Mouse (Mus musculus): ENCODE data around the gene Pak6. TPM values are rescaled to one million over a fixed set of nuclear protein-coding genes. Genes with fewer than 3 reads are reported as not detected.

Pak6 gene
- polyA plus RNA-seq (2016; fragmentation: Nextera tagmentation; extraction: Ambion mirVana), result 0.45 and 0.72 TPM in 2 replicates

DNA sequence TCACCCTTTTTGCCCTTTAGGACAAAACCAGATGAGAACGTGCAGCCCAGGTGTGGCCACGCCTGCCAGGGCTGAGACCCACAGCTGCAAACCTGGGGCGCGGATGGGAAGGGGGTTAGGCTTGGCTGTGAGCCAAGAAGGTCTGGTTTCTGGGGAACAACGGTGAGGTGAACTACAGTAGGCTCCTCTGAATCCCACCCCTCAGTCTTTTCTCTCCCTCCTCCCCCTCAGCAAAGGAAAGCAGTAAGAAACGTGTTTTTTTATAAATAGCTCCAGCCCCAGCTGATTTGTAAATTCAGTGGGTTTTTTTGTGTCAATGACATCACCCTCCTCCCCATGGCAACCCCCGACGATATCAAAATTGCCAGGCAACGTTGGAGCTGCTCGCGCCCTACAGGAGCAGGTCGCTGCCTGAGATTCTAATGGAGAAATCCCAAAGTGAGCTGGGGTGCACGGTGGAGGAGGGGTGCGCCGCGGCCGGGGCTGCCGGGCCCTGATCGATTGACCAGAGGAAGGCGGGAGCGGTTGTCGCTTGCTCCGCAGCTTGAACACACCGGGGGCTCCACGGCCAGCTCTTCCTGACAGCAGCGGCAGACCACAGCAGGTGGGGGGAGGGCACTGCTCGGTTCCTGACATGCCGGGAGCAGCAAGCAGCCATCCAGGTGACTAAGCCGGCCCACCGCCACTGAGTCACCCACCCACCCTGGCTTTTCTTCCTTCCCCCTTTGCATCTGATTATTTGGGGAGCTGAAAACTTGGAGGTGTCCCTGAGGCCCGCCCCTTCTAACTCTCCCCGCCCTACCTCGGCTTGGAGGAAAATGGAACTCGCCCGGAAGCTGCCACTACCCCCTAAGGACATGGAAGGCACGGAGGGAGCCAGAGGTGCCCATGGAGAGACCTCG is at the start of gene Pak6:
Gene Pak6, plus strand, starts transcription at position 402 of the 902 bp plus-strand sequence.
- DNase-seq (ENCODE audit: low spot score), result peak; percentile 47
- Histone ChIP-seq H3K36me3 (replicated peaks) (no peaks in the 10 kb centered on the region), H3K9me3 (no peaks in the 10 kb centered on the region), H3K27me3 (replicated peaks; ENCODE audit: low read depth, poor library complexity, severe bottlenecking) (peaks cover 64% of the 10 kb centered on the region), H3K27ac (replicated peaks) (peak within 1 kb of the TSS; percentile 67), H3K4me1 (peaks cover 52% of the 10 kb centered on the region), H3K4me3 (peak within 1 kb of the TSS; percentile 60)
- 2% methylated on average over 37 of the region's 37 CpGs for WGBS

DNA sequence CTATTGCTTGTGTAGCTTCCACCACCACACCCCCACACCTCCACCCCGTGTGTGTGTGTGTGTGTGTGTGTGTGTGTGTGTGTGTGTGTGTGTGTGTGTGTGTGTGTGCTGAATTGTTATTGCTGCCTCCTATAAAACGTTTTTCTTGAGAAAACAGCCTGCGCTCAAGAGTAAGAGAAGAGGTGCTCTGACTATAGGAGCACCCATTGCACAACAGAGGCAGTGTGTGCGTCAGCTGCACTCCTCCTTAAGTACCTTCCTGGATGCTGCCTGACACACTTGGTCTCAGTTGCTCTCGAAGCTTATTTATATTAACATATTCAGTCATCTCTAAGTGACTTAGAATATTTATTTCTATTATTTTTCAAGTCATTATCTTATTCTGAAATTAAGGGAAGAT is 45.1 kb upstream of the Pak6 start:
- 92% methylated on average over 5 of the region's 5 CpGs for WGBS
- no peak overlapping the region for H3K27ac ChIP-seq (replicated peaks)
- no peak overlapping the region for H3K4me3 ChIP-seq
- DNase-seq (ENCODE audit: low spot score), result no peak
- H3K4me1 ChIP-seq, result no peaks in the 10 kb centered on the region
- no peaks in the 10 kb centered on the region for H3K27me3 ChIP-seq (replicated peaks; ENCODE audit: low read depth, poor library complexity, severe bottlenecking)
- H3K36me3 ChIP-seq (replicated peaks), result peaks cover 100% of the 10 kb centered on the region
- no peaks in the 10 kb centered on the region for H3K9me3 ChIP-seq

DNA sequence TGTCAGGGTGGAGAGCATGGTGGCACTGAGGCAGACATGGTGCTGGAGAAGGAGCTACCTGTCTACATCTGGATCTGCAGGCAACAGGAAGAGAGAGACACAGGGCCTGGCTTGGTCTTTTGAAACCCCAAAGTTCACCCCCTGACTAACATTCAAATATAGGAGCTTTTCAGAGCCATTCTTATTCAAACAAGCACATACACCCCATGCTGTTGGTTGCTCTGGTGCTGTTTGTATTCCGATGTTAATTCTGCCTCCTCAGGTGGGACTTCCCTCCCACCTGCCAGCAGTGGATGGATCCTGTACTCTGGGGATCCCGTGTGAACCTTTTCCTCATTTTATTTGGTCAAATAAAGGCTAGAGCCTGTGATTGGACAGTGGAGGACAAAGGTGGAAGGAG is 43.0 kb upstream of the Pak6 start:
- Histone ChIP-seq H3K4me3 (no peak overlapping the region), H3K4me1 (no peaks in the 10 kb centered on the region), H3K9me3 (no peaks in the 10 kb centered on the region), H3K27me3 (replicated peaks; ENCODE audit: low read depth, poor library complexity, severe bottlenecking) (no peaks in the 10 kb centered on the region), H3K36me3 (replicated peaks) (peaks cover 99% of the 10 kb centered on the region), H3K27ac (replicated peaks) (no peak overlapping the region)
- 78% methylated on average over 2 of the region's 2 CpGs for WGBS
- DNase-seq (ENCODE audit: low spot score), result no peak

DNA sequence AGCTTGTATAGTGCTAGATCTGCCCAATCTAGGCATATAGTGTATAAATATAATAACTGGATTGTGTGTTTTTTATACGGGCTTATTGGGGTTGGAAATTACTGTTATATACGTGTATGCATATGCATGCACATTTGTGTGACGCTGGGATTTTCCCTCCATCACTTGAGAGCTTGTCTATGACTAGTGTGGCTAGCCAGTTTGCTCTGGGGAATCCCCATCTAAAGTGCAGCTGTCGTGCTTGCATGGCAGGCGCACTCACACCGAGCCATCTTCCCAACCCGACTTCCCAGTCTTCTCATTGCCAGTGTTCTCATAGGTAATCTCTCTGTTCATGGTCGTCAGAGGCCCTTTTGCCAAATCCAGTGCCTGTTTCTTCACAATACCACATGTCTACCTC is 42.5 kb upstream of the Pak6 start:
- Histone ChIP-seq H3K4me1 (no peaks in the 10 kb centered on the region), H3K36me3 (replicated peaks) (peaks cover 99% of the 10 kb centered on the region), H3K9me3 (no peaks in the 10 kb centered on the region), H3K27ac (replicated peaks) (no peak overlapping the region), H3K27me3 (replicated peaks; ENCODE audit: low read depth, poor library complexity, severe bottlenecking) (no peaks in the 10 kb centered on the region), H3K4me3 (no peak overlapping the region)
- 91% methylated on average over 8 of the region's 8 CpGs for WGBS
- no peak for DNase-seq (ENCODE audit: low spot score)

DNA sequence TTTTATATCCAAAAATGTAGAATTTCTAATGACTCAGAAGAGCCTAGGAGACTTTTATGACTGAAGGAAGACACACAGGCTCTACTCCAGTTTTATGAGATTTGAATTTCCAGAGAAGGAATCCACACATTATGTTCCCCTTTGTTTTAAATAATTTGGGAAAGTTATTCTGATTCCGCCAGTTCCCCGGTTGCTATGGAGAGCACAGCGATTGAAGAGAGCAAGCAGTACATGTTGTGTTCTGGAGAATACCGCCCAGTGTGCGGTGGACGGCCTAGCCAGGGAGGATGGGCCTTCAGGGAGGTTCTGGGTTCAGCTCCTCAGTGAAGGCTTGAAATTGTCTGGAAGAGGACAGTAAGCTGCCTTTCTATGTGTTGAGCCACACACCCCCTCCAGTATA is 33.8 kb upstream of the Pak6 start:
- Histone ChIP-seq H3K27me3 (replicated peaks; ENCODE audit: low read depth, poor library complexity, severe bottlenecking) (no peaks in the 10 kb centered on the region), H3K9me3 (no peaks in the 10 kb centered on the region), H3K4me3 (no peak overlapping the region), H3K36me3 (replicated peaks) (peaks cover 99% of the 10 kb centered on the region), H3K4me1 (no peaks in the 10 kb centered on the region), H3K27ac (replicated peaks) (no peak overlapping the region)
- 95% methylated on average over 6 of the region's 6 CpGs for WGBS
- DNase-seq (ENCODE audit: low spot score), result no peak

DNA sequence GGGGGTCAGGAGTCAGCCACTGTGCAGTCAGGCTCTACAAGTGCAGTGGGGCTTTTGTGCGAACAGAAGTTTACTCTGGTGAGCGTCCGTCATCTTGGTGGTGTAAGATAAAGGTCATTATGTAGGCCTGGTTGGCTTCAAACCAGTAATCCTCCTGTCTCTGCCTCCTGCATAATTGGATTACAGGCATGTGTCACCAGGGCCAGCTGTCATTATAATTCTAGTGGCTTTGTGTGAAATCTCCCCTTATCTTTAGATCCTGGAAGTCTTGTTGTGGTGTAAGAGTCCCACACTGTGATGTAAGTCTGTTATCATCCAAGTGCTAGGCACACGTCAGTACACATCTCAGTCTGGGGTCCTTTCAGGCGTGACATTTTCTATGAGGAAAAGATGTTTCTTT is 29.7 kb upstream of the Pak6 start:
- H3K4me3 ChIP-seq, result no peak overlapping the region
- H3K9me3 ChIP-seq, result no peaks in the 10 kb centered on the region
- 82% methylated on average over 5 of the region's 5 CpGs for WGBS
- H3K27ac ChIP-seq (replicated peaks), result no peak overlapping the region
- H3K4me1 ChIP-seq, result no peaks in the 10 kb centered on the region
- H3K36me3 ChIP-seq (replicated peaks), result peaks cover 100% of the 10 kb centered on the region
- no peak for DNase-seq (ENCODE audit: low spot score)
- no peaks in the 10 kb centered on the region for H3K27me3 ChIP-seq (replicated peaks; ENCODE audit: low read depth, poor library complexity, severe bottlenecking)

DNA sequence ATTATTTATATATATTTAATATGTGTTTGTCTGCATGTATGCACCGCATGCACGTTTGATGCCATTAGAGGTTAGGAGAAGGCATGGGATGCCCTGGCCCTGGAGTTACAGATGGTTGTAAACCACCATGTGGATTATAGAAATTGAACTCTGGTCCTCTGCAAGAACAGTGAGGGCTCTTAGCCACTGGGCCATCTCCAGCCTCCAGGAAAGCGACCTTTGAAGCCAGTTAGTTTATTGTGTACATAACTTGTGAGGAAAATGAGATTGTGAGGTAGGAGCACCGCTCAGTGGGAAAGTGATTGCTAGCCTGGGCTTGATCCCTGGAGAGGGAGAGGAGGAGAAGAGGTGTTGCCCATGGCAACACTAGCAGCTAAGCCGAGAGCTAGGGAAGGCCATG is 25.8 kb upstream of the Pak6 start:
- Histone ChIP-seq H3K27me3 (replicated peaks; ENCODE audit: low read depth, poor library complexity, severe bottlenecking) (no peaks in the 10 kb centered on the region), H3K36me3 (replicated peaks) (peaks cover 100% of the 10 kb centered on the region), H3K4me3 (no peak overlapping the region), H3K27ac (replicated peaks) (no peak overlapping the region), H3K9me3 (no peaks in the 10 kb centered on the region), H3K4me1 (no peaks in the 10 kb centered on the region)
- no peak for DNase-seq (ENCODE audit: low spot score)
- WGBS, result 85% methylated on average over 5 of the region's 5 CpGs

DNA sequence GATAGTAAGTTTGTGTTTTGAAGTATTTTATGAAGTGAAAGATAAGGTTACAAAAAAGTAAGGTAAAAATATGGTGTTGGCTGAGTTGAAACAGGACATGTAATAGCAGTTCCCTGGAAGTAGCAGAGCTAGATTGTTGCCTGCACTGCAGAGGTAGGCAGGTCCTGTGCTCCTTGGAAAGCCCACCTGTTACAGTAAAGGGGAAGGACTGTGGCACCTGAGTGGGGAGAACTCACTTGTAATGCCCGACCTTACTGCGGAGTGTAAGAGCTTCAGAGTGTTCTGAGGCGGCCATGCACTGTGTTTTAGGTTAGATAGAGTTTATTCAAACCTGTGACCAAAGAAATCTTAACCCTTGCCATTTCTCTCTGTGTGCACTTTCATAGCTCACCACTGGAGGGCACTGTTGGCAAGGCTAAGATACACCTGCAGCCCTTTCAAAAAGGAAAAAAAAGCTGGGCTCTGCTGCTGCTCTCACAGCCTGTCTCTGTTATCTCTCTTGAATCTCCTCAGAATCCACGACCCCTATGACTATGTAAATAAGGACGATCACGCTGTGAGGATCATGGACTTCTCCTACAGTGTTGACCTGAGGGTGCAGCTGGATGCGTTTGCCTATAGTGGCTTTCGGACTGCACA is 25.1 kb upstream of the Pak6 start:
- H3K27ac ChIP-seq (replicated peaks), result no peak overlapping the region
- DNase-seq (ENCODE audit: low spot score), result peak; percentile 75
- 47% methylated on average over 8 of the region's 8 CpGs for WGBS
- H3K9me3 ChIP-seq, result no peaks in the 10 kb centered on the region
- H3K36me3 ChIP-seq (replicated peaks), result peaks cover 100% of the 10 kb centered on the region
- H3K27me3 ChIP-seq (replicated peaks; ENCODE audit: low read depth, poor library complexity, severe bottlenecking), result no peaks in the 10 kb centered on the region
- no peaks in the 10 kb centered on the region for H3K4me1 ChIP-seq
- H3K4me3 ChIP-seq, result no peak overlapping the region

DNA sequence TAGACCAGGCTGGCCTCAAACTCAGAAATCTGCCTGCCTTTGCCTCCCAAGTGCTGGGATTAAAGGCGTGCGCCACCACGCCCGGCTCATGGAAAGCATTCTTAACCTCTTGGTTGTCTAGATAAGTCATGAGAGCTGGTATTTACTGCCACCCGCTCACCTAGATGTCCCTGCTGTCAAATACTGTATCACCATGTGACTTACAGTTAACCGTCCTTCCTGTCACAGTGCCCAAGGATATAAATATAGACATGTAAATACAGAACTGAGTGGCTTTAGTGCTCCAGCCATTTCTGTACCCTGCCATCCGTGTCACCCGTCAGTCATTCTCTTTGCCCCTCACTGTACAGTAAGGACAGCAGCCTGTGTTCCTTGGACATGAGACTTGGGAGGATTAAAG is 24.4 kb upstream of the Pak6 start:
- peaks cover 100% of the 10 kb centered on the region for H3K36me3 ChIP-seq (replicated peaks)
- no peak overlapping the region for H3K4me3 ChIP-seq
- no peaks in the 10 kb centered on the region for H3K9me3 ChIP-seq
- no peak for DNase-seq (ENCODE audit: low spot score)
- 96% methylated on average over 8 of the region's 8 CpGs for WGBS
- no peak overlapping the region for H3K27ac ChIP-seq (replicated peaks)
- H3K27me3 ChIP-seq (replicated peaks; ENCODE audit: low read depth, poor library complexity, severe bottlenecking), result no peaks in the 10 kb centered on the region
- no peaks in the 10 kb centered on the region for H3K4me1 ChIP-seq

DNA sequence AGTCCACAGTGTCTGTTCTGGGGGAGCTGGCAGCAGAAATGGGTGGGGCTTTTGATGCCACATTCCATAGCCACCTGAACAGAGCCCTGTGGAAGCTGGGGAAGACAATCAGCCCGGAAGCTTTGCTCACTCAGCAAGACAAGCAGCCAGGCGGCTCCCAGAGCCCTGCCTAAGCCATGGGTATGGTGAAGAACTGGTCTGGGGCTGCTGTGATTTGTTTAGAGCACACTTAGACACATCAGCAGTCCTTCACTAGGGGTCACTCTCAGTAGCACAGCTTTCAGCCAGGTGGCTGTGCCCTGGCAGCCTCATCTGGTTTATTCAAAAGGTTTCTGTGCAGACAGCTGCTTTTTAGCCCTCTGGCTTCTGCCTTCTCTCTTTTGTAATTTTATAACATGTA is 22.0 kb upstream of the Pak6 start:
- Histone ChIP-seq H3K9me3 (peaks cover 5% of the 10 kb centered on the region; the same call in 1 of the 2 replicates), H3K4me3 (no peak overlapping the region), H3K27ac (replicated peaks) (no peak overlapping the region), H3K36me3 (replicated peaks) (peaks cover 99% of the 10 kb centered on the region), H3K27me3 (replicated peaks; ENCODE audit: low read depth, poor library complexity, severe bottlenecking) (no peaks in the 10 kb centered on the region), H3K4me1 (no peaks in the 10 kb centered on the region)
- no peak for DNase-seq (ENCODE audit: low spot score)
- WGBS, result 72% methylated on average over 2 of the region's 2 CpGs

DNA sequence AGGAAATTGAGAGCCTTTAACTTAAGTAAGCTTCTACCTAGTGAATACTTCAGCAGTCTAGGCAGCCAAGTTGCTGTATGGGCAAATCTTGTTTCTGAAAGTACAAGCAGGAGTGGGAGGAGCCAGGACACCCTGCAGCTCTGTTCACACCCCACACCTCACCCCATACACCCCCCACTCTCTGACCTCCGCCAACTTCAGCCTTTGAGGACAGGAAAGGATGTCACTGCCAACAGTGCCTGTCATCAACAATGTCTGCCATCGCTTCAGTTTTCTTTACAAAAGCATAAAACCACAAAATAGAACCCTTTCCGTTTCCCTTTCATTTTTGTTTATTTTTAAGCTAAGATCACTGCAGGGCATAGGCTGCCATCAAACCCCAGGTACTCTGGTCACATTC is 20.7 kb upstream of the Pak6 start:
- H3K36me3 ChIP-seq (replicated peaks), result peaks cover 92% of the 10 kb centered on the region
- 70% methylated on average over 3 of the region's 3 CpGs for WGBS

DNA sequence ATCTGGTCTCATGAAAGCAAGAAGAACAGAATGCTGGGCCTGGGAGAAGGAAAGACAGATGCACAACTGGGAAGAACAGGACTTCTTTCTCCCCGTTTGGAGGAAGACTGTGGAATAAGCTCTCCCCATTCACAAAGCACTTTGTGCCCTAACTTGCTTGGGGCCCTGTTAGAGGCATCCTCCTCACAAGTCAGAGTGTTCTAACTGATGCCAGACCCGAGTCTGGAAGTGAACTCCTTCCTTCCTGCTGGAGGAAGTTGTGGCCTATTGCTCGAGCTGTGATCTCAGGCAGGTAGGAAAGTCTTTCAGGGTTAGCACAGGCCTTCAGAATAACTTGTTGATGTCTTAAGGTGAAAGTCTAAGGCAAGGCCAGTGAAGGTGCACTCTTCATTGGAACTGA is 20.2 kb upstream of the Pak6 start:
- H3K9me3 ChIP-seq, result peaks cover 5% of the 10 kb centered on the region; the same call in 1 of the 2 replicates
- 63% methylated on average over 3 of the region's 3 CpGs for WGBS
- no peak overlapping the region for H3K27ac ChIP-seq (replicated peaks)
- peaks cover 87% of the 10 kb centered on the region for H3K36me3 ChIP-seq (replicated peaks)
- no peak overlapping the region for H3K4me3 ChIP-seq
- no peaks in the 10 kb centered on the region for H3K27me3 ChIP-seq (replicated peaks; ENCODE audit: low read depth, poor library complexity, severe bottlenecking)
- H3K4me1 ChIP-seq, result no peaks in the 10 kb centered on the region
- DNase-seq (ENCODE audit: low spot score), result no peak

More for the DNA sequence above, 20.7 kb upstream of the Pak6 start:
- Histone ChIP-seq H3K27ac (replicated peaks) (no peak overlapping the region), H3K27me3 (replicated peaks; ENCODE audit: low read depth, poor library complexity, severe bottlenecking) (no peaks in the 10 kb centered on the region), H3K4me3 (no peak overlapping the region), H3K4me1 (no peaks in the 10 kb centered on the region), H3K9me3 (peaks cover 5% of the 10 kb centered on the region; the same call in 1 of the 2 replicates)
- DNase-seq (ENCODE audit: low spot score), result no peak

DNA sequence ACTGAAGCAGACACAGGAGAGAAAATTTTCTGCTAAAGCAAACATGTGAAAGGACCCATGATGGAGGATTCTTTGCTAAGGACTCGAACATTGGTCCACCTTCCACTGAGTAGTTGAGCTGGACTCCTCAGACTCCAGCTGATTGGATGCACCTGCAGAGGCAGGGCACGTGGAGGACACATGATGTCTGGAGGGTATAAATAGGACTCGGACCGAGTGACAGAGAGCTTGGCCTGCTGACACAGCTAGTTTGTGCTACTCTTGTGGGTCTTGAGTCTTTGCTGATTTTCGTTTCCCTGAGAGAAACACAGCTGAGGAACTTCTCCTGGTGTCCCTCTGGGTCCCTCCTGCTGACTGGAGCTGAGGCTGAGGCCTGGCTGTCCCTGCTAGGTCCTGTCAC is 16.4 kb upstream of the Pak6 start:
- 81% methylated on average over 5 of the region's 5 CpGs for WGBS
- Histone ChIP-seq H3K27me3 (replicated peaks; ENCODE audit: low read depth, poor library complexity, severe bottlenecking) (no peaks in the 10 kb centered on the region), H3K27ac (replicated peaks) (no peak overlapping the region), H3K4me1 (no peaks in the 10 kb centered on the region), H3K9me3 (peaks cover 5% of the 10 kb centered on the region; the same call in 1 of the 2 replicates), H3K36me3 (replicated peaks) (peaks cover 50% of the 10 kb centered on the region), H3K4me3 (no peak overlapping the region)
- no peak for DNase-seq (ENCODE audit: low spot score)
